Mouse (Mus musculus) thymus, adult 2 months (tissue): ENCODE measurements around the gene Nup210l. TPM values are rescaled to one million over a fixed set of nuclear protein-coding genes. Genes with fewer than 3 reads are reported as not detected.
A peak's percentile ranks its signal among the peaks of the same experiment; 100 is the strongest.

ENCODE experiments used
- DNase-seq: peaks from one replicate; pipeline ENCODE4 v3.0.0; 2021
- H3K27ac ChIP-seq: fragments of 200-500 bp; 2 replicates; pipeline ENCODE4 v1.5.1; 2012; ENCODE audit warnings: low read length, control low read depth; ENCODE audit not compliant: control insufficient read depth, insufficient read depth
- H3K27me3 ChIP-seq: fragments of 200-500 bp; 2 replicates; pipeline ENCODE4 v1.6.1; 2012; ENCODE audit warnings: mild to moderate bottlenecking, low read length, moderate library complexity, mixed read lengths; ENCODE audit not compliant: control insufficient read depth, insufficient read depth
- H3K36me3 ChIP-seq: fragments of 200-500 bp; 2 replicates; pipeline ENCODE4 v1.6.1; 2012; ENCODE audit warnings: mild to moderate bottlenecking, low read length, moderate library complexity; ENCODE audit not compliant: control insufficient read depth, insufficient read depth
- H3K4me1 ChIP-seq: fragments of 200-500 bp; replicated peaks from 2 replicates; pipeline ENCODE4 v1.6.1; 2012; ENCODE audit warnings: low read length; ENCODE audit not compliant: control insufficient read depth, insufficient read depth
- H3K4me3 ChIP-seq: fragments of 200-500 bp; 2 replicates; pipeline ENCODE4 v1.5.1; 2012; ENCODE audit warnings: mild to moderate bottlenecking, low read length, control low read depth, moderate library complexity; ENCODE audit not compliant: control insufficient read depth, insufficient read depth
- CTCF ChIP-seq: fragments of 200-500 bp; IDR thresholded peaks from 2 replicates; pipeline ENCODE4 v1.5.1; 2012; ENCODE audit warnings: mild to moderate bottlenecking, control low read depth, low read length, moderate library complexity, borderline replicate concordance; ENCODE audit not compliant: control insufficient read depth, poor library complexity, insufficient read depth; ENCODE audit errors: extremely low read depth
- POLR2A ChIP-seq: fragments of 200-500 bp; IDR thresholded peaks from 2 replicates; pipeline ENCODE4 v1.6.1; 2012; ENCODE audit warnings: mild to moderate bottlenecking, low read length, control low read depth, moderate library complexity; ENCODE audit not compliant: control insufficient read depth, poor library complexity, insufficient read depth; ENCODE audit errors: extremely low read depth
- WGBS: fragments of 180-500 bp; shearing (Covaris S2); methylation state at CpG from one replicate; pipeline ENCODE4 v1.1.7; 2018; 5-methylcytosine and 5-hydroxymethylcytosine counted together
- polyA plus RNA-seq: library from polyadenylated mRNA; depleted of rRNA; stranded (reverse); fragments of >200 nt; gene quantifications from 2 replicates; pipeline ENCODE4 v1.2.3, GENCODE M21; 2012; rRNA removed

Nup210l gene
- polyA plus RNA-seq, 1 experiment = 1.5 TPM

GRCm38 (mm10) chr3:90253653-90254418, 149.9 kb downstream of the Nup210l start, which contains the start of gene Crtc2:
Crtc2 (plus strand) TSS chr3:90254163.
- H3K27me3 ChIP-seq = no peaks in the 10 kb centered on the region
- peaks cover 9% of the 10 kb centered on the region for H3K36me3 ChIP-seq
- peak within 1 kb of the TSS; percentile 88 for H3K4me3 ChIP-seq
- 1% methylated on average over 40 of the region's 40 CpGs for WGBS
- H3K4me1 ChIP-seq = peaks cover 14% of the 10 kb centered on the region
- 0 out of 2 replicates have a peak within 1 kb of the TSS, but pooled peaks have one; percentile 9 for H3K27ac ChIP-seq
- peak; percentile 73 for TF ChIP-seq POLR2A
- peak; percentile 48; the same call in 1 of the 2 replicates for TF ChIP-seq CTCF
- DNase-seq = peak; percentile 95

GRCm38 (mm10) chr3:90254419-90255193, 150.7 kb downstream of the Nup210l start:
- Histone ChIP-seq H3K4me1 (peaks cover 12% of the 10 kb centered on the region), H3K36me3 (peaks cover 16% of the 10 kb centered on the region), H3K27ac (0 out of 2 replicates have a peak overlapping the region, but pooled peaks have one; percentile 9), H3K4me3 (peak overlapping the region; percentile 88), H3K27me3 (no peaks in the 10 kb centered on the region)
- DNase-seq = peak; percentile 23
- TF ChIP-seq POLR2A (no peak), CTCF (no peak)
- under 1% methylated on average over 41 of the region's 41 CpGs for WGBS

- no peaks in the 10 kb centered on the region for H3K27me3 ChIP-seq
- peaks cover 12% of the 10 kb centered on the region for H3K4me1 ChIP-seq
- 0 out of 2 replicates have a peak overlapping the region, but pooled peaks have one; percentile 9 for H3K27ac ChIP-seq
- peak overlapping the region; percentile 88 for H3K4me3 ChIP-seq
- peaks cover 22% of the 10 kb centered on the region for H3K36me3 ChIP-seq
- WGBS = 5% methylated on average over 2 of the region's 2 CpGs
- TF ChIP-seq POLR2A (no peak), CTCF (no peak)
- no peak for DNase-seq
Observed at GRCm38 (mm10) chr3:90255194-90255565, 151.2 kb downstream of the Nup210l start.

- Histone ChIP-seq H3K4me3 (no peak overlapping the region), H3K27me3 (no peaks in the 10 kb centered on the region), H3K4me1 (peaks cover 12% of the 10 kb centered on the region), H3K36me3 (peaks cover 29% of the 10 kb centered on the region), H3K27ac (no peak overlapping the region)
- DNase-seq = no peak
- WGBS = 96% methylated on average over 14 of the region's 14 CpGs
- TF ChIP-seq POLR2A (no peak), CTCF (no peak)
Observed at GRCm38 (mm10) chr3:90255784-90256353, 151.9 kb downstream of the Nup210l start.

GRCm38 (mm10) chr3:90256731-90257530, 153.0 kb downstream of the Nup210l start:
- no peak for TF ChIP-seq POLR2A
- no peak for TF ChIP-seq CTCF
- Histone ChIP-seq H3K4me1 (peaks cover 12% of the 10 kb centered on the region), H3K27me3 (no peaks in the 10 kb centered on the region), H3K36me3 (peaks cover 39% of the 10 kb centered on the region), H3K27ac (no peak overlapping the region), H3K4me3 (no peak overlapping the region)
- no peak for DNase-seq
- 95% methylated on average over 19 of the region's 19 CpGs for WGBS

- Histone ChIP-seq H3K36me3 (peaks cover 41% of the 10 kb centered on the region), H3K27me3 (no peaks in the 10 kb centered on the region), H3K4me3 (no peak overlapping the region), H3K4me1 (peaks cover 12% of the 10 kb centered on the region), H3K27ac (no peak overlapping the region)
- 92% methylated on average over 4 of the region's 4 CpGs for WGBS
- no peak for TF ChIP-seq CTCF
- DNase-seq = no peak
Observed at GRCm38 (mm10) chr3:90258521-90258920, 154.6 kb downstream of the Nup210l start.

Other genes starting within 250 kb of the Nup210l start
- 10.4 and 11.1 TPM in 2 replicates for gene Il6ra, start 190.9 kb upstream of the Nup210l start, polyA plus RNA-seq
- 109 and 123 TPM in 2 replicates for gene Atp8b2, start 140.6 kb upstream of the Nup210l start, polyA plus RNA-seq
- gene Hax1, start 105.4 kb upstream of the Nup210l start, polyA plus RNA-seq = 53.9 and 61.4 TPM in 2 replicates
- gene 4933434E20Rik, start 52.5 kb upstream of the Nup210l start, polyA plus RNA-seq = 45.9 and 59.7 TPM in 2 replicates
- 199 and 208 TPM in 2 replicates for gene Ubap2l, start 51.5 kb upstream of the Nup210l start, polyA plus RNA-seq
- 252 and 262 TPM in 2 replicates for gene Tpm3, start 31.5 kb upstream of the Nup210l start, polyA plus RNA-seq
- gene Rps27, start 109.5 kb downstream of the Nup210l start, polyA plus RNA-seq = 1,542 and 2,177 TPM in 2 replicates
- 1.4 and 1.5 TPM in 2 replicates for gene Rab13, start 109.6 kb downstream of the Nup210l start, polyA plus RNA-seq
- 84.4 and 91.7 TPM in 2 replicates for gene Jtb, start 127.5 kb downstream of the Nup210l start, polyA plus RNA-seq
- 0.94 and 1.3 TPM in 2 replicates for gene Creb3l4, start 139.4 kb downstream of the Nup210l start, polyA plus RNA-seq
- gene Slc39a1, start 144.0 kb downstream of the Nup210l start, polyA plus RNA-seq = 68.5 and 69.2 TPM in 2 replicates
- 151 and 161 TPM in 2 replicates for gene Crtc2, start 150.0 kb downstream of the Nup210l start, polyA plus RNA-seq
- 163 and 182 TPM in 2 replicates for gene Dennd4b, start 161.1 kb downstream of the Nup210l start, polyA plus RNA-seq
- gene Gatad2b, start 189.0 kb downstream of the Nup210l start, polyA plus RNA-seq = 69.8 and 77.6 TPM in 2 replicates